Mouse (Mus musculus): ENCODE measurements around the gene Fbxw9.

GRCm38 (mm10) chr8:85073041-85073612, 13.3 kb downstream of the Fbxw9 start:
- TF ChIP-seq CTCF (IDR thresholded peaks at IDR 0.05; ENCODE audit: extremely low read depth, insufficient read length, insufficient replicate concordance, low read depth, low read length) (no peak), POLR2A (IDR thresholded peaks at IDR 0.05; ENCODE audit: low read depth, low read length) (no peak)

Measured in small intestine, adult 2 months (tissue).